Mouse (Mus musculus): ENCODE measurements around the gene Gm13276. TPM values are rescaled to one million over a fixed set of nuclear protein-coding genes. Genes with fewer than 3 reads are reported as not detected.
"Not testable (repeated sequence)": the region's sequence is repeated elsewhere in the genome, so short reads cannot be mapped to it uniquely, and the experiment has no call there.

The Gm13276 gene
- total and polyA plus RNA-seq, 2 experiments = not detected

GRCm38 (mm10) chr4:88749926-88750325 is 35.6 kb upstream of the Gm13276 start:
- no peak overlapping the region for H3K4me3 ChIP-seq (ENCODE audit: insufficient read depth, low read depth, low read length)
- no peaks in the 10 kb centered on the region for H3K36me3 ChIP-seq (ENCODE audit: control insufficient read depth, insufficient read depth, low read length)
- no peaks in the 10 kb centered on the region for H3K4me1 ChIP-seq (ENCODE audit: control insufficient read depth, insufficient read depth, low read length)
- H3K9ac ChIP-seq (ENCODE audit: low read depth, low read length) = no peak overlapping the region
- H3K79me2 ChIP-seq (ENCODE audit: control insufficient read depth, insufficient read depth, low read length) = no peaks in the 10 kb centered on the region
- no peak overlapping the region for H3K27ac ChIP-seq (replicated peaks; ENCODE audit: insufficient read depth, low read depth, low read length)
- TF ChIP-seq CTCF (IDR thresholded peaks at IDR 0.05; ENCODE audit: low read depth, low read length) (no peak), POLR2A (IDR thresholded peaks at IDR 0.05; ENCODE audit: extremely low read depth, insufficient read depth, low read length) (no peak)
- 82% methylated on average over 6 of the region's 6 CpGs for WGBS
- H3K27me3 ChIP-seq (ENCODE audit: control insufficient read depth, insufficient read depth, low read length) = no peaks in the 10 kb centered on the region
- no peak for DNase-seq (ENCODE audit: extremely low read depth, low read depth, low spot score)

- not testable (repeated sequence) for DNase-seq (ENCODE audit: extremely low read depth, low read depth, low spot score); H3K79me2 ChIP-seq (ENCODE audit: control insufficient read depth, insufficient read depth, low read length); H3K9ac ChIP-seq (ENCODE audit: low read depth, low read length); H3K4me1 ChIP-seq (ENCODE audit: control insufficient read depth, insufficient read depth, low read length); H3K36me3 ChIP-seq (ENCODE audit: control insufficient read depth, insufficient read depth, low read length); H3K27ac ChIP-seq (replicated peaks; ENCODE audit: insufficient read depth, low read depth, low read length); H3K4me3 ChIP-seq (ENCODE audit: insufficient read depth, low read depth, low read length); H3K27me3 ChIP-seq (ENCODE audit: control insufficient read depth, insufficient read depth, low read length)
- WGBS = 81% methylated on average over 15 of the region's 15 CpGs
These were observed 30.6 kb upstream of the Gm13276 start, which contains the start of gene Gm13271 for GRCm38 (mm10) chr4:88754818-88755340. Gene Gm13271 (plus strand): TSS chr4:88754868.

- not testable (repeated sequence) for H3K36me3 ChIP-seq (ENCODE audit: control insufficient read depth, insufficient read depth, low read length); H3K4me1 ChIP-seq (ENCODE audit: control insufficient read depth, insufficient read depth, low read length); H3K79me2 ChIP-seq (ENCODE audit: control insufficient read depth, insufficient read depth, low read length); H3K27me3 ChIP-seq (ENCODE audit: control insufficient read depth, insufficient read depth, low read length); DNase-seq (ENCODE audit: extremely low read depth, low read depth, low spot score)
- Histone ChIP-seq H3K4me3 (ENCODE audit: insufficient read depth, low read depth, low read length) (peak overlapping the region; percentile 46), H3K9ac (ENCODE audit: low read depth, low read length) (peak overlapping the region; percentile 79), H3K27ac (replicated peaks; ENCODE audit: insufficient read depth, low read depth, low read length) (peak overlapping the region; percentile 78)
- 10% methylated on average over 29 of the region's 31 CpGs for WGBS
These were observed 28.7 kb upstream of the Gm13276 start for GRCm38 (mm10) chr4:88756581-88757513.

- DNase-seq (ENCODE audit: extremely low read depth, low read depth, low spot score) = peak; percentile 71
- not testable (repeated sequence) for H3K4me1 ChIP-seq (ENCODE audit: control insufficient read depth, insufficient read depth, low read length); H3K79me2 ChIP-seq (ENCODE audit: control insufficient read depth, insufficient read depth, low read length); H3K27me3 ChIP-seq (ENCODE audit: control insufficient read depth, insufficient read depth, low read length); H3K36me3 ChIP-seq (ENCODE audit: control insufficient read depth, insufficient read depth, low read length); H3K27ac ChIP-seq (replicated peaks; ENCODE audit: insufficient read depth, low read depth, low read length)
- 0% methylated on average over 21 of the region's 21 CpGs for WGBS
- H3K9ac ChIP-seq (ENCODE audit: low read depth, low read length) = 0 out of 2 replicates have a peak overlapping the region, but pooled peaks have one; percentile 79
- TF ChIP-seq CTCF (IDR thresholded peaks at IDR 0.05; ENCODE audit: low read depth, low read length) = peak; percentile 73
- peak overlapping the region; percentile 46 for H3K4me3 ChIP-seq (ENCODE audit: insufficient read depth, low read depth, low read length)
These were observed 27.9 kb upstream of the Gm13276 start for GRCm38 (mm10) chr4:88757628-88758031.

- WGBS = 81% methylated on average over 9 of the region's 9 CpGs
- not testable (repeated sequence) for H3K9ac ChIP-seq (ENCODE audit: low read depth, low read length); H3K4me1 ChIP-seq (ENCODE audit: control insufficient read depth, insufficient read depth, low read length); H3K27ac ChIP-seq (replicated peaks; ENCODE audit: insufficient read depth, low read depth, low read length); H3K36me3 ChIP-seq (ENCODE audit: control insufficient read depth, insufficient read depth, low read length); DNase-seq (ENCODE audit: extremely low read depth, low read depth, low spot score); H3K79me2 ChIP-seq (ENCODE audit: control insufficient read depth, insufficient read depth, low read length); H3K27me3 ChIP-seq (ENCODE audit: control insufficient read depth, insufficient read depth, low read length); H3K4me3 ChIP-seq (ENCODE audit: insufficient read depth, low read depth, low read length)
These were observed 26.8 kb upstream of the Gm13276 start for GRCm38 (mm10) chr4:88758751-88759150.

GRCm38 (mm10) chr4:88759610-88760268 is 25.8 kb upstream of the Gm13276 start, which contains the start of gene Gm13283:
Gene Gm13283 (plus strand): TSS chr4:88760119.
- not testable (repeated sequence) for H3K4me1 ChIP-seq (ENCODE audit: control insufficient read depth, insufficient read depth, low read length); H3K79me2 ChIP-seq (ENCODE audit: control insufficient read depth, insufficient read depth, low read length); DNase-seq (ENCODE audit: extremely low read depth, low read depth, low spot score); H3K27me3 ChIP-seq (ENCODE audit: control insufficient read depth, insufficient read depth, low read length); H3K36me3 ChIP-seq (ENCODE audit: control insufficient read depth, insufficient read depth, low read length)
- WGBS = 19% methylated on average over 11 of the region's 14 CpGs
- 0 out of 2 replicates have a peak within 1 kb of the TSS, but pooled peaks have one; percentile 67 for H3K9ac ChIP-seq (ENCODE audit: low read depth, low read length)
- peak within 1 kb of the TSS; percentile 43; the same call in 1 of the 2 replicates for H3K27ac ChIP-seq (replicated peaks; ENCODE audit: insufficient read depth, low read depth, low read length)
- peak within 1 kb of the TSS; percentile 9; the same call in 1 of the 2 replicates for H3K4me3 ChIP-seq (ENCODE audit: insufficient read depth, low read depth, low read length)
